In the genomic region with DNA sequence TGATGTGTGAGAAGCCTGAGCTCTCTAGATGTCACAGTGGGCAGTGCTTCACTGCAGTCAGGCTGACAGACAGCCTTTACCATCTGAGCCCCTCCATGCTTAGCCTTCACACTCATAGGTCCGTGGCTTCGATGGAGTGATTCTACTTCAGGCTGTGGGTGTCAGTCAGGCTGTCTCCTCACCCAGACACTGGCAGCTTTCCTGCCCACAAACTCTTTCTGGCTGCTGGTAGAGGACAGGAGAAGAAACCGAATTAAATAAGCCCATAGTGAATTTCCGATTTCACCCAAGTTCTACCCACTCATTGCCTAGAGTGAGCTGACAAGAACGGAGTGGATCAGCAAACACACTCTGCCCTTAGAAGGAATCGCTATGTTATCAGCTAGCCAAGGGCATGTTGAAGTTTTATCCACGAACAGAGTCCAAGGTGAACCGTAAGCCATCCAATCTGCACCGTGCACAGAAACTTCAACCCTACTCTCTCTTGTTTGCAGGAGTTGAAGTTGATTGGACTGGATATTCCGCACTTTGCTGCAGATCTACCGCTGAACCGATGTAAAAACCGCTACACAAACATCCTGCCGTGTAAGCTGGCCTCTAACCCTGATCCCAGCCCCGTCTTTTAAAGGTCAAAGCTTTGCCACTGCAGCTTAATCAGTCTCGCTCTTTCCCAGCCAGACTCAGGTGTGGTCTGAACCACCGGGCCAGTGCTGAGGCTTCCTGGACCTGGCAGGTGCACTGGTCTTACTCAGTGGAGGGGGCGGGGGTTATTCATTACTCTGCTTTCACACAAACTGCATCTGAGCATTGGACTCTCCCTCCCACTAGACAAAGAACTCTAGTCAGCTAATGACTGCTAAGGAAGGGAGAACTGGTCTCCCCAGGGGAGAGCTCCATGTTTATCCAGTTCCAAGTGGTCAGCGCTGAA, we compare ENCODE assay signal across 23 mouse cellular contexts.
DNase-seq lines count a peak whose midpoint lies in the region; ATAC-seq and TF ChIP-seq lines count a peak whose summit lies in the region.
"Had no signal": no experiment of that assay in that cellular context is flagged by ENCODE, and none has a peak within 500 bp of the region (broad histone marks: within the 10 kb centered on the region; RNA-seq: fewer than 3 reads in every experiment).

No protein-coding gene starts in this region.

- H3K9ac ChIP-seq in forebrain, embryonic 11.5 days (ENCODE audit: low read length): no peak overlapping the region
- no peak overlapping the region for H3K9ac ChIP-seq in forebrain, embryonic 12.5 days
- H3K9ac ChIP-seq: forebrain, postnatal 0 days; hindbrain, embryonic 15.5 days; liver, embryonic 13.5 days; lung, embryonic 15.5 days; neural tube, embryonic 13.5 days had no signal

- H3K4me3 ChIP-seq in forebrain, embryonic 11.5 days (ENCODE audit: low read depth, low read length): no peak overlapping the region
- H3K4me3 ChIP-seq in forebrain, embryonic 12.5 days (replicated peaks): no peak overlapping the region
- no peak overlapping the region for H3K4me3 ChIP-seq in layer of hippocampus, adult 2 months
- H3K4me3 ChIP-seq in forebrain, embryonic 10.5 days: no peak overlapping the region
- H3K4me3 ChIP-seq: erythroblast, embryonic 14.5 days; hindbrain, embryonic 15.5 days; liver, embryonic 13.5 days; lung, embryonic 15.5 days; neural tube, embryonic 13.5 days had no signal

- no peaks in the 10 kb centered on the region for H3K9me3 ChIP-seq in forebrain, embryonic 11.5 days (ENCODE audit: control insufficient read depth, low read length)
- no peaks in the 10 kb centered on the region for H3K9me3 ChIP-seq in forebrain, embryonic 12.5 days
- no peaks in the 10 kb centered on the region for H3K9me3 ChIP-seq in forebrain, embryonic 10.5 days
- H3K9me3 ChIP-seq: hindbrain, embryonic 15.5 days; liver, embryonic 13.5 days; lung, embryonic 15.5 days; neural tube, embryonic 13.5 days had no signal

- no peaks in the 10 kb centered on the region for H3K36me3 ChIP-seq in forebrain, embryonic 11.5 days (ENCODE audit: control insufficient read depth, insufficient read depth, low read length)
- H3K36me3 ChIP-seq in forebrain, embryonic 12.5 days (replicated peaks): peaks cover 16% of the 10 kb centered on the region
- no peaks in the 10 kb centered on the region for H3K36me3 ChIP-seq in forebrain, embryonic 10.5 days (replicated peaks)
- H3K36me3 ChIP-seq: G1E; liver, embryonic 13.5 days; lung, embryonic 15.5 days had no signal

- H3K27me3 ChIP-seq in forebrain, embryonic 11.5 days (ENCODE audit: control insufficient read depth, insufficient read depth, low read length): peaks cover 15% of the 10 kb centered on the region; the same call in 1 of the 2 replicates
- H3K27me3 ChIP-seq in forebrain, embryonic 12.5 days: peaks cover 64% of the 10 kb centered on the region
- H3K27me3 ChIP-seq in forebrain, embryonic 10.5 days (ENCODE audit: poor library complexity, severe bottlenecking): peaks cover 64% of the 10 kb centered on the region
- H3K27me3 ChIP-seq: hindbrain, embryonic 15.5 days; liver, embryonic 13.5 days; lung, embryonic 15.5 days had no signal

- TF ChIP-seq CTCF in layer of hippocampus, adult 2 months (conservative IDR thresholded peaks at IDR 0.05): no peak

- no peak overlapping the region for H3K4me2 ChIP-seq in forebrain, embryonic 11.5 days (ENCODE audit: low read depth, low read length, severe bottlenecking)
- no peak overlapping the region for H3K4me2 ChIP-seq in forebrain, embryonic 12.5 days
- H3K4me2 ChIP-seq: hindbrain, embryonic 15.5 days; liver, embryonic 13.5 days; lung, embryonic 15.5 days; midbrain, embryonic 11.5 days; neural tube, embryonic 13.5 days had no signal

- ATAC-seq in forebrain, embryonic 11.5 days (replicated peaks; ENCODE audit: low FRiP score): 0 out of 2 replicates have a peak, but pooled peaks have one; percentile 32
- ATAC-seq in forebrain, embryonic 12.5 days (ENCODE audit: low FRiP score): no peak
- ATAC-seq: CD4-positive, CD25-positive, alpha-beta regulatory T cell, adult 4 months; forebrain, postnatal 0 days had no signal

- 83% methylated on average over 19 of the region's 19 CpGs for WGBS in forebrain, embryonic 11.5 days
- 86% methylated on average over 19 of the region's 19 CpGs for WGBS in forebrain, embryonic 12.5 days
- 85% methylated on average over 19 of the region's 19 CpGs for WGBS in forebrain, embryonic 10.5 days

- peaks cover 4% of the 10 kb centered on the region; the same call in 1 of the 2 replicates for H3K4me1 ChIP-seq in forebrain, embryonic 11.5 days (replicated peaks; ENCODE audit: control insufficient read depth, insufficient read depth, low read length)
- peaks cover 16% of the 10 kb centered on the region for H3K4me1 ChIP-seq in forebrain, embryonic 12.5 days
- peaks cover 14% of the 10 kb centered on the region for H3K4me1 ChIP-seq in forebrain, embryonic 10.5 days
- H3K4me1 ChIP-seq: liver, embryonic 13.5 days; lung, embryonic 15.5 days had no signal

- no peak overlapping the region for H3K27ac ChIP-seq in forebrain, embryonic 11.5 days (ENCODE audit: low read depth, low read length)
- no peak overlapping the region for H3K27ac ChIP-seq in forebrain, embryonic 12.5 days
- no peak overlapping the region for H3K27ac ChIP-seq in layer of hippocampus, adult 2 months
- H3K27ac ChIP-seq in forebrain, embryonic 10.5 days: no peak overlapping the region
- H3K27ac ChIP-seq: hindbrain, embryonic 15.5 days; liver, embryonic 13.5 days; lung, embryonic 15.5 days; macrophage; neural tube, embryonic 13.5 days had no signal

- no peak for DNase-seq in forebrain, embryonic 11.5 days (ENCODE audit: low spot score)
- peak; percentile 12 to 29 for DNase-seq in layer of hippocampus, adult 2 months (ENCODE audit: low spot score in 2 of 2)
- no peak for DNase-seq in layer of hippocampus, adult 9-10 months (ENCODE audit: low spot score)
- DNase-seq in right cerebral cortex, postnatal 25 days: peak; percentile 10
- DNase-seq in right cerebral cortex, postnatal 14 days: no peak
- no peak for DNase-seq in cerebellum, adult 11-12 months
- no peak for DNase-seq in forebrain, embryonic 10.5 days (ENCODE audit: extremely low spot score, low spot score)
- DNase-seq: adrenal gland, adult 2 months; cerebellum, adult 11 months; cerebellum, postnatal 25 days; forebrain, postnatal 0 days; gastrocnemius, postnatal 14 days; heart, postnatal 36 days; liver, embryonic 13.5 days had no signal

Comparison
In these comparisons a context has a peak if more than half of its experiments do, and no peak if none do; other contexts are left out.
1. DNase-seq: peak in layer of hippocampus, adult 2 months (2 of 2) and right cerebral cortex, postnatal 25 days (single experiment); none in forebrain, embryonic 11.5 days (single experiment), layer of hippocampus, adult 9-10 months (single experiment), right cerebral cortex, postnatal 14 days (single experiment), cerebellum, adult 11-12 months (single experiment) and forebrain, embryonic 10.5 days (single experiment).